ENCODE assay signal across 18 mouse cellular contexts in genomic region chr5:133320206-133320605, GRCm38 (mm10).
"Had no signal": no experiment of that assay in that cellular context is flagged by ENCODE, and none has a peak within 500 bp of the region (broad histone marks: within the 10 kb centered on the region; RNA-seq: fewer than 3 reads in every experiment).

No protein-coding gene starts in this region.

- H3K9ac ChIP-seq: liver, embryonic 13.5 days; liver, embryonic 15.5 days; liver, postnatal 0 days; lung, embryonic 15.5 days; midbrain, embryonic 12.5 days; neural tube, embryonic 12.5 days; stomach, embryonic 15.5 days had no signal

- H3K4me3 ChIP-seq: liver, embryonic 13.5 days; liver, embryonic 15.5 days; lung, embryonic 15.5 days; megakaryocyte, embryonic 14.5 days; midbrain, embryonic 12.5 days; neural tube, embryonic 12.5 days; stomach, embryonic 15.5 days had no signal

- H3K36me3 ChIP-seq: liver, embryonic 13.5 days; liver, embryonic 15.5 days; lung, embryonic 15.5 days; midbrain, embryonic 12.5 days; neural tube, embryonic 12.5 days; stomach, embryonic 15.5 days had no signal

- H3K4me1 ChIP-seq: liver, embryonic 13.5 days; liver, embryonic 15.5 days; lung, embryonic 15.5 days; megakaryocyte, embryonic 14.5 days; midbrain, embryonic 12.5 days; neural tube, embryonic 12.5 days; stomach, embryonic 15.5 days had no signal

- DNase-seq: liver, embryonic 13.5 days; lung, adult 2 months; lung, postnatal 14 days; lung, postnatal 36 days; thymus, adult 2 months; thymus, postnatal 25 days; thymus, postnatal 4 days had no signal

- ATAC-seq: liver, postnatal 0 days; lung, postnatal 0 days; midbrain, embryonic 16.5 days had no signal

- H3K27ac ChIP-seq: liver, embryonic 13.5 days; liver, embryonic 15.5 days; lung, embryonic 15.5 days; macrophage; midbrain, embryonic 12.5 days; neural tube, embryonic 12.5 days; stomach, embryonic 15.5 days; stomach, postnatal 0 days had no signal

- H3K27me3 ChIP-seq: liver, embryonic 13.5 days; liver, embryonic 15.5 days; lung, embryonic 15.5 days; megakaryocyte, embryonic 14.5 days; midbrain, embryonic 12.5 days; neural tube, embryonic 12.5 days; stomach, embryonic 15.5 days had no signal

- H3K9me3 ChIP-seq: liver, embryonic 13.5 days; liver, embryonic 15.5 days; lung, embryonic 15.5 days; midbrain, embryonic 12.5 days; neural tube, embryonic 12.5 days; stomach, embryonic 15.5 days had no signal

- H3K4me2 ChIP-seq: liver, embryonic 13.5 days; liver, embryonic 15.5 days; lung, embryonic 15.5 days; midbrain, embryonic 12.5 days; neural tube, embryonic 12.5 days; stomach, embryonic 15.5 days had no signal
